Mouse (Mus musculus) heart, embryonic 10.5 days (tissue): ENCODE measurements at regions not wholly inside any gene's neighbourhood (a gene's known extent, or its start where the extent isn't known, plus 50 kb on each side); places are given as distances from the start of the nearest gene placed in this dataset.

Experiments
- DNase-seq: peaks from one replicate; pipeline ENCODE4 v3.0.0-alpha.2; 2017; ENCODE audit warnings: low spot score
- H3K27ac ChIP-seq: fragments of 300-500 bp; sonication (generic); 2 replicates; pipeline ENCODE4 v1.5.1; 2016; ENCODE audit warnings: mild to moderate bottlenecking
- H3K27me3 ChIP-seq: fragments of 300-500 bp; sonication (generic); 2 replicates; pipeline ENCODE4 v1.6.1; 2016; ENCODE audit warnings: mild to moderate bottlenecking; ENCODE audit not compliant: poor library complexity, insufficient read depth, severe bottlenecking
- H3K36me3 ChIP-seq: fragments of 300-500 bp; sonication (generic); 2 replicates; pipeline ENCODE4 v1.6.1; 2016; ENCODE audit warnings: mild to moderate bottlenecking, moderate library complexity
- H3K4me1 ChIP-seq: fragments of 300-500 bp; sonication (generic); 2 replicates; pipeline ENCODE4 v1.6.1; 2016; ENCODE audit warnings: mild to moderate bottlenecking
- H3K4me3 ChIP-seq: fragments of 300-500 bp; sonication (generic); 2 replicates; pipeline ENCODE4 v1.5.1; 2016; ENCODE audit warnings: mild to moderate bottlenecking, moderate library complexity
- H3K9me3 ChIP-seq: fragments of 300-500 bp; sonication (generic); 2 replicates; pipeline ENCODE4 v1.6.1; 2016; ENCODE audit warnings: mild to moderate bottlenecking, moderate library complexity
- WGBS: fragments of 180-500 bp; shearing (Covaris S2); methylation state at CpG from one replicate; pipeline ENCODE4 v1.1.7; 2016; 5-methylcytosine and 5-hydroxymethylcytosine counted together

DNA sequence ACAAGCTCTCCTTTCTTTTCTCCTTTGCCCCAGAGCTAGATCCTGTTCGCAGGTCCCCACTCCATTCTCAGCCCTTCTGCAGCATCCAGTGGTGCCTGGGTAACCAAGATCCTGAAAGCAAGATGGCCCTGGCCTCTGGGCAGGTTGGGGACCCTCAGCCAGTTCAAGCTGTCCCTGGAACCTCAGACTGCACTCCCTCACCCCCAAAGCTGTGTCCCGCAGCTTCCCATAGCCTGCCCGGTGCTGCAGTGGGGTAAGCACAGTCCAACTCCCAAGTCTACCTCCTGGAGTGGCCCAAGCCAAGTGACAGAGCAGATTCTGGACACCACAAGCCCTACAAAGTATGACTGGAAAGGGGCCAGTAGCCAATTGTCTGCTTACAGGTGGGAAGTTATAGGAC is 195.4 kb upstream of the G6pd2 start:
- Histone ChIP-seq H3K27me3 (no peaks in the 10 kb centered on the region), H3K9me3 (no peaks in the 10 kb centered on the region), H3K27ac (no peak overlapping the region), H3K36me3 (no peaks in the 10 kb centered on the region), H3K4me1 (no peaks in the 10 kb centered on the region), H3K4me3 (no peak overlapping the region)
- 81% methylated on average over 3 of the region's 3 CpGs for WGBS
- DNase-seq = peak; percentile 58

DNA sequence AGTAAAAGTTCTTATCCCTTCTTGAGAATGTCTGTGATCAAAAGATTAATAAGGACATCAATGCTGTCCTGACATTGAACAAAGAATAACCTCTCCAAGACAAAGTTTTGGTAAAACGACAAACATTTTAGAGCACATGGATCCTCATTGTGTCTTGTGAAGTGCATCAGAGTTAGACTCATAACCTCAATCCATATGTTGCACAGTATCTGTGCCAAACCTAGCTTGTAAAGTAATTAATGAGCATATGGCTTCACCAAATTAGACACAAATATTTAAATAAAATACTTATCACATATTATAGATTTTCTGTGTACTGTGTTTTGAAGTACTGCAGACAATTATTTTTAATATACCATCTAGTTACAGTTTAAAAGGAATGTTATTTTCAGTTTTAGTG is 178.2 kb upstream of the G6pd2 start:
- H3K36me3 ChIP-seq = no peaks in the 10 kb centered on the region
- no peak for DNase-seq
- no peak overlapping the region for H3K4me3 ChIP-seq
- H3K9me3 ChIP-seq = no peaks in the 10 kb centered on the region
- no peaks in the 10 kb centered on the region for H3K4me1 ChIP-seq
- H3K27ac ChIP-seq = no peak overlapping the region
- WGBS = 88% methylated on average over 1 of the region's 1 CpGs
- H3K27me3 ChIP-seq = no peaks in the 10 kb centered on the region

DNA sequence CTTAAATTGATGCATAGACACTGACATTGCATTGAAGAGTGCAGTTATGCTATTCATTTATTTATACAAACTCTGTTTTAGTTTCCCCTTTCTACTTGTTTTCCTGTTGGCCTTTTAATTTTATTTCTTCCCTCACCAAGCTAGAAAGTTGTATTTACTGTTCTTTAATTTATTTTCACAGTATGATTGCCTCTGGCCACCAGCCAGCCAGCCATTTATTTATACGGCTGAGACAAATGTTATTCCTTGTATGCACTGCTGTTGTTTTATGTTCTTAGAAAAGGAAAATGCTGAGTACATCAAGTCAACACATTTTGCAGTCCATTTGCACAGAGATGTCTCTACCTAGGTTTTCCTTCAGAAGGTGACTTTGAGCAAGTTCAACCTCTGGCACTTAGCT is 161.9 kb upstream of the G6pd2 start:
- no peak overlapping the region for H3K4me3 ChIP-seq
- no peak overlapping the region for H3K27ac ChIP-seq

More for the DNA sequence above, 161.9 kb upstream of the G6pd2 start:
- Histone ChIP-seq H3K9me3 (no peaks in the 10 kb centered on the region), H3K36me3 (no peaks in the 10 kb centered on the region), H3K27me3 (no peaks in the 10 kb centered on the region), H3K4me1 (no peaks in the 10 kb centered on the region)
- no peak for DNase-seq
- WGBS = 92% methylated on average over 1 of the region's 1 CpGs
